Mouse (Mus musculus): ENCODE measurements around the gene Vegfd. TPM values are rescaled to one million over a fixed set of nuclear protein-coding genes. Genes with fewer than 3 reads are reported as not detected.

Vegfd gene
- polyA plus RNA-seq (2012; rRNA removed) = 1.7 TPM in 2 replicates

DNA sequence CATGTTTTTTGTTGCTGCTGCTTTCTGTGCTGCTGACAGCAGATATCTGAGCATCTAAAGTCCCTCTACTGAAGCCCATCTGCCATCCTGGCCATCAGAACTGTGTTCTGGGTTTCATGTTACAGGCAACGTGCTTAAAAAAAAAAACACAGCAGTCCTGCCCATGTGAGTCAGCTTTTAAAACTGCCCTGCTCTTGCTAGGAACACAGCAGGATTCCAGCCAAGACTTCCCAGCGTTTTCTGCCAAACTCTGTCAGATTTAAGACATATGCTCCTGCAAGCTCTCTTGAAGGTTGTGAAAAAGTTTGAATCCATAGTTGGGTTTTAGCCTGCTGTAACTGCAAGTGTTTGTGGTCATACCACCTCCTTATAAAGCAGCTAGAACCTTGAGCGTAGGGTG is at the start of gene Vegfd:
Gene Vegfd, plus strand, starts transcription at position 298 of the 400 bp plus-strand sequence.
- WGBS = 46% methylated on average over 3 of the region's 3 CpGs
- DNase-seq (ENCODE audit: low read depth, low spot score) = no peak

DNA sequence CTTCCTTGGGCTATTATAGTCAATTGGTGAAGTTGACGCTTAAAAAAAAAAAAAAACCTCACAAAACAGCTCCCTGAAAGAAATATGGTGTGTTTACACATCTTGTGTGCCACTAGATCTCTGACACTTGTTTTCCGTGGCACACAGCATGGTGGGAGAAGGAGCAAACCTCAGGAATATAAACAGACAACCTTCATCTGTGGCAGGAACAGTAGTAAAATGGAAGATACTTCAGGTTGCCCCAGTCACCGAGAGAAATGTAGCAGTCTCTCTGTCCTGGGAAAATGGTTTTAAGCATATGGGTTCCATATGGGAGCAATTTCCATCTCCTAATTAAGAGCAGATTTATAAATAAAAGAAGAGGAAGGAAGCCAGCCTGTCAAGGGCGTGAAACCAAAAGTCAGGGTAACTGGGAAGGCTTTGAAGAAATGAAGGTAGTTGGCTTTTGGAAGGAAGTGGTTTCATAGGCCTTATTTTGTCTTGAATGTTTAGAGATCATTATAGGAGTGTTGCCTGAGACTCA is 49.7 kb upstream of the Vegfd start:
- 77% methylated on average over 4 of the region's 4 CpGs for WGBS

DNA sequence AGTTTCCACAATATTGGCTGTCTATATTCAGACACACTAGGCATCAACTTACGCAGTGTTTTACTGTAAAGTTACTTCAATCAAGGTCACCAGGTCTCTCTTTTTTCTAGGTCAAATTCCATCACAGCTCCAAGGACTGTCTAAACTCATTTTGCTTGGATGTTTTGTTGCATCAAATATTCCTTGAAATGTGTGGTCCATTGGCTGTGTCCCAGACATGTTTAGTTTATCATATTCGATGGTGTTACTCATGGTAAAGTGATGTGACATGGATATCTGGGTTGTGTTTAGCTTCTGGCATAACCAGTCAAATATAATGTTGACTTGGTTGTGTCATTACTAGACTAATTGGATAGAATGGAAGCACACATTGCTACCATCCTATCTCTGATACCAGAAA is 42.8 kb upstream of the Vegfd start:
- DNase-seq (ENCODE audit: low read depth, low spot score) = no peak
- 82% methylated on average over 2 of the region's 2 CpGs for WGBS

More for the DNA sequence above, 49.7 kb upstream of the Vegfd start:
- no peak for DNase-seq (ENCODE audit: low read depth, low spot score)

DNA sequence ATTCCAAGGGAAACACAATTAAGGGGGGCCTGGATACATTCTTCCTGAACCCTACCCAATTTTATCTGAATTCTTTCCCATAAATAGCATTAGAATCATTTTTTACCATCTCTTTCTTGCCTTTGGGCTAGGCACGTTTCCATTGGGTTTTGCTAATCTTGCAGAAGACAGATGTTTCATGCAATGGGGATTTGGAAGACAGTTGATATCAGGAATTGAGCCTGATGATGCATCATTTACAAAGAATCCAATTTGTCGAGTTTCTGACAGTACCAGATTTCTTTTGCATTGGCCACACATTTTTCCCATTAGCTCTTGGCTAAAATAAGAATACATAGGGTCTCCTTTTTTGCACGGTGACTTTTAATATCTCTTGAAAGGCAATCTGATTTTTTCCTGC is 42.4 kb upstream of the Vegfd start:
- no peak for DNase-seq (ENCODE audit: low read depth, low spot score)
- 77% methylated on average over 3 of the region's 3 CpGs for WGBS

DNA sequence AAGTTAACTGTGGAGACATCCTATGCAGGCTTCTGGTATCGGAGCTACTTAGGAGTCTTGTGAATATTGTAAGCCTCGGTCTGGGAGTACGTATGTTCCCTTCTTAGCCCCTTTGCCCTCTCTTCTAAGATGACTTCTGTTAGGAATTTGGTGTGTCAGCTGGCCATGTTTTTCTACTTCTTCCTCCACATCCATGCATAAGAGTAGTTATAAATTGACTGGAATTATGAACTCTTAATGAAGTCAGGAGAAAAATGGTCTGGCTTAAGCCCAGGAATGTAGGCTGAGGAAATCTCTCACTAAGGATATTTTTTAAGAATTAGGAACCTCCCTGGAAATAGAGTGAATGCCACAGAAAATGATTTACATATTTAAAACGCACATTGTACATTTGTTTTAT is 34.6 kb upstream of the Vegfd start:
- 86% methylated on average over 4 of the region's 4 CpGs for WGBS

DNA sequence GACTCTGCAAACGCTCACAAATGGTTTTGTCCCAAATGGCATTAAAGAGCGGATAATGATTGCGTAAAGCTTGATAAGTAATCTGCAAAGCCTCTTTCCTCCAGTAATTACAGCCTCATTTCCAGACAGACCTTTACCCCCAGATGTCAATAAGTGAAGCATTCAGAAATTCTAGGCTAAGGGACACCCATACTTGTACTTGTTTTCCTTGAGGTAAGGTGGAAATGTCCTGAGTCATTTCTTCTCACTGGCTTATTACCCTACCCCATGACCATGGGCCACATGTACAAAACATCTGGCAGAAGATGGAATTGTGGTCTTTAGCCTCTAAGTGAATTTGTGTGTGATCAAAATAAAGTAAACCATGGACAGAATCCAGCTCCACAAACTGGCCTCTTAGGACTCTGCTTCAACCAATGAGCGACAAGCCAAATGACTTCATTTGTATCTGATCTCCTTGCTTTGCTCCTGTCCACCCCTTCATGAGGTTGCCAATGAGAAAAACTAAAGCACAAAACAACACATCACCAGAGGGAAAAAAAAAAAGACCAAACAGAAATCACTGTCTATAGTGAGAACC is 27.7 kb upstream of the Vegfd start:
- DNase-seq (ENCODE audit: low read depth, low spot score) = no peak
- WGBS = 58% methylated on average over 4 of the region's 4 CpGs

More for the DNA sequence above, 34.6 kb upstream of the Vegfd start:
- no peak for DNase-seq (ENCODE audit: low read depth, low spot score)

DNA sequence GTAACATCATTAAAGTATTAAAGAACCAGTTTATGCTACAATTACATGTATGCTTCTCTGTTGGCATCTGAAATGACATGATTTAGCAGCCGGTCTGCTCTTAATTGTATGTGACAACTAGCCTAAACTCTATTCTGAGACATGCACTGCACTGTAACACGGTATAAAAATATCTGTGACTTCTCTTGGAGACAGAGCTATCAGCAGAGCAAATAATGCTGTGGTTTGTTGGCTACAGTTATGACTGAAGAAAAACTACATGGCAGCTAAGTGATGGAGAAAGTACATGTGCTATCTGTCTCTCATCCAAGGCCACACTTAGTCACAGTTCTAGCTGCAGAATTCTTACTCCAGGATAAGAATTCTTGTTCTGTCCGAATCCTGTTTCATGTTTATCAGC is 24.2 kb upstream of the Vegfd start:
- WGBS = 81% methylated on average over 3 of the region's 3 CpGs
- DNase-seq (ENCODE audit: low read depth, low spot score) = no peak

DNA sequence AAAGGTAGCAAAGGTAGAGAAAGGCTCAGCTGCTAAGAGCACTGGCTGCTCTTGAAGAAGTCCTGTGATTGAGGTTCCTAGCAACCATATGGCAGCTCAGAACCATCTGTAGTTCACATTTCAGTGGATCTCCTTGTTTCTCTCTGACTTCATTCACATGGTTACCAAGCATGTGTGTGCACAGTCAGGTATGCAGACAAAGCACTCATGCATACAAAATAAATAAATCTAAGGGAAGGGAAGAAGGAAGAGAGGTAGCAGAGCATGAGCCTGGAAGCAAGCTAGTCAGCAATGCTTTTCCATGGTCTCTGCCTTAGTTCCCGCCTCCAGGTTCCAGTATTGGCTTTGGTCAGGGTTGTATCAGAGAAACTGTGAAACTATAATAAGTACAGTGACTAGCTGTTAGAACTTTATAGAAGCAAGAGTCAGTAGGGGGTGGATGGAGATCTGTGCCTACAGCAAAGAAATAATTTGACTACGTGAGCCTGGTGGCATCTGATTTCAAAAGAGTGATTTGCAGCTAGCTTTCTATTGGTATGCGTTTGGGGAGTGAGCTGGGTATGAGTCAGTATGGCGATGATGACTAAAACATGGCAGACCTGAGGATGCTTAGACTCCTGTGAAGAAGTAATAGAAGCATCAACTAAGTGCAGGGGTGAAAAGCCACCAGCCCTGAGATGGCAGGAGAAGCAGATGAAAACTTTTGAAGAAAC is 7.9 kb upstream of the Vegfd start:
- no peak for DNase-seq (ENCODE audit: low read depth, low spot score)
- 88% methylated on average over 4 of the region's 4 CpGs for WGBS

DNA sequence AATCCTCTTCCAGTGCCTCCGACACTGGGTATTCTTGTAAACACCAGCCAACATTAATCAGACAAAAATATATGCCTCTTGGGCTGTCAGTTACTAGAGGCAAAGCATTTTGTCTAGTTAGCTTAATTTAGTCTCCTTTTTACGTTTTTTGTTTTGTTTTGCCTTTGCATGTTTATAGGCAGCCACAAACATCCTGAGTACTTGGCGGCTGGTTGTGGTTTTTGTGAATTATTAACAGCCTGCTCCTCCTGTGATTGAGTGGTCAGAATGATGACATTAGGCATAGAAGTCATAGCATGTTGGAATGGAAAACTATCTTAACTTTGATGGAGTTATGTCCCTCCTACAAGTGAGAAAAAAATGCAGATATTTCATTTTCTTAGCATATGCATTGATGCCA is 2.6 kb upstream of the Vegfd start:
- 64% methylated on average over 3 of the region's 3 CpGs for WGBS
- no peak for DNase-seq (ENCODE audit: low read depth, low spot score)

DNA sequence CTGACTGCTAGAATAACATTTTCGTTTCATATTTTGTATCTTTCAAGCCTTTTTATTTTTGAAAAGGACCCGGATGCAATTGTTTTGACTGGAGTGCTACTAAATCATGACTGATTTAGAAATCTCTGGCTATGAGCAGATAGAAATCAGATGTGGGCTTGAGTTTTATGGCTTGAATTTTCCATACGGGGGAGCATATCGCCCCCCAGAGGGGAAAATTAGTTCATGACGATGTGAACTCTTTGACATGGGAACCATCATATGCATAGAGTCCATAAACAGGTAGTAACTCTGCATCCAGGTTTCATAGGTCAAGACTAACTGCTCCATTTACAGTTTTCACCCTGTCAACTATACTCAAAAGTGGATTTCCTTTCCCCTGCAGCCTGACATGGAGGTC is 1.4 kb downstream of the Vegfd start:
- 55% methylated on average over 5 of the region's 5 CpGs for WGBS
- no peak for DNase-seq (ENCODE audit: low read depth, low spot score)

DNA sequence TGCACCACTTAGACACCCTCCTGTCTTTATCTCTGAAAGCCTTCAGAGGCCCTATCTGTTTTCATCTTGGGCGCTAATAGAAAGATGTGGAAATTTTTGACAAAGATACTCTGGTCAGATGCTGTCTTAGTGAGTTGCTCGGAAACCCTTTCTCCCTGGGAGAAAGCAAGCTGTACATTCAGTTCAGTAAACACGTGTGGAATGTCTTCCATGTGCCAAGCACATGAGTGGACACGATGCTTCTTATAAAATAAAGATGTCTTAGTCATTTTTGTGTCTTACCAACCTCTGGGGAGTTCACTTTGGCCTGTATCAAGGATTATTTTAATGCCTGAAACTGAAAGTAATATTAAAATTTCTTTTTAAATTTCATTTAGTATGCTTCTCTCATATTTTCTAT is 6.5 kb downstream of the Vegfd start:
- DNase-seq (ENCODE audit: low read depth, low spot score) = no peak
- WGBS = 78% methylated on average over 4 of the region's 4 CpGs

DNA sequence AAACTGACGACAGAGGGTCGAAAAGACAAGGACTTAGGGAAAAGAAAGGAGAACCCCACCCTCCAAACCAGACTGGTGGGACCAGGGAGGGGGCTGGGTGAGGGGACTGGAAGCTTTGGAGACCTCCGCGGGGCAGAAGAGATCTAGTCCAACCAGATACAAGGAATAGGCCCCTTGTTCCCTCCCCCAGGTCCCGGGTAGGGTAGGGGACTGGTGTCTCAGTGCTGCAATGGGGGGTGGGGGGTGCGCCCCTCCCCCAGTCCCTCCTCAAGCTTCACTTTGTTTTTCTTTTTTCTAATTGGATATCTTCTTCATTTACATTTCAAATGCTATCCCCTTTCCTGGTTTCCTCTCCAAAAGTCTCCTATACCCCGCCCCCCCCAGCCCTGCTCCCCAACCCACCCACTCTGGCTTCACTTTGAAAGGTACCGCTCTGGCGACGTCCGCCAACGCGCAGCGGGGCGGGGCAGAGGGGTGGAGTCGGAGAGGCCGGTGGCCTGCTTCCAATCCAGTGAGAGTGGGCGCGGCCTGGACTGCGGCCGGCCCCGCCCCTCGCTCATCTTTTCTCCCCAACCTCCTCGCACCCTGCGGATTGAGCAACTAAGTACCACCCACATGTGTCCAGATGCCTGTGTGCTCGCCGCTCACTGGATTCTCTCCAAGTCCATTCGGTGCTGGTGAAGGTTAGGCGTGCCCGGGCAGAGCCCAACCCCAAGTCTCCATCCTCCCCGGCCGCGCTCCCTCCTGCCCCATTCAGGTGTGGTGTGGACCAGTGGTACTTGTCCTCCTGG is 8.6 kb downstream of the Vegfd start:
- peak; percentile 22 for DNase-seq (ENCODE audit: low read depth, low spot score)
- 16% methylated on average over 32 of the region's 33 CpGs for WGBS

DNA sequence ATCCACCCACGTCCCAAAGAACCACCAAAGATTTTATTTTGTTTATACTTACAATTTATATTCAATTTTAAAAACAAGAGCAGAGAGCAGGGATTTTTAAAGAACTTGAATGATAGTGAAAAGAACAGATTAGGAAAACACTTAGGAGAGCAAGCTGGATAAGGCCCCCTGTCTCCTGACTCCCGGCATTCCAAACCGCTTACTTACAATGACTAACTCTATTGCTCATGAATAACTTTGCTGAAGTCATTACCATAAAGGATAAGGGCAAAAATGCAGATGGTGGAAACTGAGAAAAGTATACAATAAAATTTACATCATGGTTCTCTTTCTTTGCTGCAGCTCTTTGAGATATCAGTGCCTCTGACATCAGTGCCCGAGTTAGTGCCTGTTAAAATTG is 20.9 kb downstream of the Vegfd start:
- no peak for DNase-seq (ENCODE audit: low read depth, low spot score)
- WGBS = 78% methylated on average over 4 of the region's 4 CpGs

DNA sequence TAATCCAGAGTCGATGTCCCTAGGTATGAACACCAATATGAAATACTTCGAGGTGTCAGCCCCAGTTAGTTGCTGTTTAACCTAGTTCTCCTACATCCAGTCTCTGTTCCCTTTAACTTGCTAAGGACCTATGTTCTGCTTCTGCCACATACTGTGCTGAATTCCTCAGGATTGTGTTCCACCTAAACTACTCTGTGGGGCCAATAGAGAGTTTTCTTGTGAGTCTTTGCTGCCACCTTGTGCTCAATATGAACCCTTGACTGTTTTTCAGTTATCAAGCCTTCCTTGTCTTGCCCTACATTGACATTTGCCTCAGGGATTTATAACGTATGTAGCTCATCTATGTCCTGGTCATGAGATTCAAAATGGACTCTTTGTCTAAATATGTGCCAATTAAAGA is 25.3 kb downstream of the Vegfd start:
- DNase-seq (ENCODE audit: low read depth, low spot score) = no peak
- WGBS = 58% methylated on average over 3 of the region's 3 CpGs

DNA sequence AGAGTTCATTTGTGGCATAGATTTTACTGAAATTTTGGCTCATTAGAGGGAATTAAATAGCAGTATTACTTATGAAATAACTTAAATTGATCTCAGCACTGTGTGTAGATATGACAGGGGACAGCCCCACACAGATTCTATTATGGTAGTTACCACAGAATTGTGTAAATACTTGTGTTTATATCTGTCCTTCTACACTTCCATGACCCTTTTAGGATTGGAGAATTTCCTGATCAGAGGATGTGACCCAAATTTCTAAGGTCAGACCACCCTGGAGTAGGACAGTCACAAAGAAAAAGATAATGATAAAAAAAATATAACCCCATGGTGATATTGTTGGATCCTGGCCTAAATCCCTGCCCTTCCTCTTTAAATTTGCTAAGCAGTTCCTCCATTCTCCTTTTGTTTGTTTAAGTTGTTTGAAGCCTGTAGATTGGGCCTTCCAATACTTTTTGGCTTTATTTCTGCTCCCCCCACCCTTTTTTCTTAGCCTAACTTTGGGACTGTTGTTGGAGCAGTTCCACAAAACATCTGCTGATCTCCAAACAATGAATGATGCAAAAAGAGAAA is 32.0 kb downstream of the Vegfd start:
- DNase-seq (ENCODE audit: low read depth, low spot score) = no peak

DNA sequence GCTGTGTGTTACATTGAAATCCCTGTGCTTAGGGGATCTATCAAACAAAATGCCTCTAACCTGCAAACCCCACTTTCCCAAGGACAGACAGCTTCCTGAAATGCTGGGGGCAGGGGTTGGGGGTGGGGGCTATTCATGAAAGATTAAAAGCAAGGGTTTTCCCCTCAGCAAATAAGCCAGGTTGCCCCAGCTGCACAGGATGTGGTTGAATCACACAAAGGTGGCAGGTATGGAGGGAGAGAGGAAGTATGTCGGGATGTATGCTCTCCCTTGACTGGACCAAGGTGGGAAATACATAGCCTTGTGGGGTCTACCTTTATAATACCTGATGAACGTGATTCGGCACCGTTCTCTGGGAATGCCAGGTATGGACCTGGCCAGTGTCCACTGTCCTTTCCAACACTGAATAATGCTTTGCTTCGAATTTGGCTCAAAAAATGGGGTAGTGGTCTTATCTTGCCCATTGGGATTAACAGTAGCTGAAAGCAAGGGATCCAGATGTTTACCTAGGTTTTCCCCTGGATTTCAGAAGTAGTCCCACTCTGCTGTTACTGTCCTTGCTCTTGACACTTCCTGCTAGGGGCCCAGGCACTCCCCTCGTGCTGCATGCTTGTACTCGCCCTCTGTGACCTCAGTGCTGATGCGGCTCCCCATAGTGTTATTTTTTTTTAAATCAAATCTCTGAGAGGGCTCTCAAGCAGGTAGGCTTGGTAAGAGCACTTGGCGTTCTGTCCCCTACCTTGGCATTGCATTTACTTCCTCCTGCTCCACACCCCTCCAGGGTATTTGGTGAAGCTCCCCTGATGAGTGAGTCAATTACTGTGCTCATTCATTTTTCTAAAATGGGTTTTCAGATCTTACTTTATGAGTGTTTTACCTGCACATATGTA is 33.2 kb downstream of the Vegfd start:
- WGBS = 69% methylated on average over 9 of the region's 9 CpGs
- DNase-seq (ENCODE audit: low read depth, low spot score) = no peak

DNA sequence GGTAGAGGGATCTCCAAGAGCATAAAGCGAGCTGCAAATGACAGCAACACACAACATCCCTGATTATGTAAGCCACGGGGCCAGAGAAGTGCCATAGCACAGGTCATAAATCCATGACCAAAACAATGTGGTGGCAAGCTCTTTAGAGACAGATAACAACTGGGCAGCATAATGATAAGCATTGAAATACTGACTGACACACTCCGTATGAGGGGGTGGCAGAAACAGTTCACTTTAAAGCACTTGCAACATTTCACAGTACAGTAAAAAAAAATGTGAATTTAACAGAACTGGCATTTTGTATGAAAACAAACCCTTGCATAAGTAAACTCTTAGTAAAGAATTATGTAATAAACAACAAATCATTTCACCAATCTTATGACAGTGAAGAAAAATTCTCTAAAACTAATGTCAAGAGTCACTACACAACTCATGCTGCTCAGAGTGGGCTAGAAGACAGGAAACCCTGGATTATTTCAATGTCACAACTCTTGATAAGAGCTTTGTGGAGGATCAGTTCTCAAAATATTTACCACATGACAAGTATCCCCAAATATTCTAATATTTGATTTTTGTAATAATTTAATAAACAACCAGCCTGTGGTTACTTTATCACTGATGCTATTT is 35.2 kb downstream of the Vegfd start:
- DNase-seq (ENCODE audit: low read depth, low spot score) = no peak
- WGBS = 73% methylated on average over 3 of the region's 3 CpGs

DNA sequence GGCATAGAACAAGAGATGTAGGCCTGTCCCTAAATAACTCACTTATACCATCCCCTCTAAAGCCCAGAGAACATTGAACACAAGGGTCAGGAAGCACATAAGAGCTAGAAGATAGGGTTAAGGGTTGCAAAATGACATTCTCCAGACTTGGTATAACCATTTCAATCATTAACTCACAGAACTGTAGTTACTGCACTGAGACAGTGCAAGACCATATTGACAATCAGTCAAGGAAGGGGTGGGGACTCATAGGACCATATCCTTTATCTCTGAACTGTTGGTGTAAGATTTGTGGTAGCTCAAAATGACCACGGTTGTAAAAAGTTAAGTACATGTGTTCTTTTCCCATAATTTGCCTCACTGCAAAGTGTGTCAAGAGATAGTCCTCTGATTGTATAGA is 37.4 kb downstream of the Vegfd start:
- DNase-seq (ENCODE audit: low read depth, low spot score) = no peak
- 31% methylated on average over 1 of the region's 1 CpGs for WGBS

DNA sequence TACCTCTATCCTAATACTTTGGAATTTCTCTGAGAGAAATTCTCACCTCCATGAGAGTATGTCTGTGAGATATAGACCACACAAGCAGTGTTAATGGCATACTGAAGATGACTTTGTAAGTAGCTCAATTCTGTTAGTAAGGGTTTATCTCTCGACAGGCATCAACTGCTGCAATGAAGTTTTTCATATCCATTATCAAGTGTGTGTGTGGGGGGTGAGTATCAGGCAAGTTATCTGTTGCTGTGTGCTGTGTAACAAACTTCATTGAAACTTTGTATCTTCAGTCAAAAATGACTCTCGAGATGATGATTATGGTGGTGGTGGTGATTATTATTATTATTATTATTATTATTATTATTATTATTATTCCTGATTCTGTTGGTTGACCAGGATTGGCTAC is 43.6 kb downstream of the Vegfd start:
- WGBS = 89% methylated on average over 2 of the region's 2 CpGs
- DNase-seq (ENCODE audit: low read depth, low spot score) = no peak
